Mouse (Mus musculus): Measurements from ENCODE around the gene Lims1.

- TF ChIP-seq EP300 (IDR thresholded peaks at IDR 0.05; ENCODE audit: insufficient read depth, low read depth, low read length) (no peak), POLR2A (IDR thresholded peaks at IDR 0.05; ENCODE audit: insufficient read depth, low read depth, low read length) (no peak)
Measured at GRCm38 (mm10) chr10:58330635-58331034, 7.4 kb downstream of the Lims1 start.
